Mouse (Mus musculus) activated CD4-positive, CD25-positive, alpha-beta regulatory T cell, adult 4 months (primary cell): ENCODE results near the gene Scaf8. TPM values are rescaled to one million over a fixed set of nuclear protein-coding genes. Genes with fewer than 3 reads are reported as not detected.
"Not testable (repeated sequence)": the region's sequence is repeated elsewhere in the genome, so short reads cannot be mapped to it uniquely, and the experiment has no call there.

Source experiments
- ATAC-seq: one replicate; pipeline ENCODE4 v1.8.0; 2017
- polyA plus RNA-seq, 2 experiments: library from polyadenylated mRNA; unstranded; fragments of 100-300 nt; shearing (Covaris generic); gene quantifications; one replicate each; pipeline ENCODE4 v1.2.1; 2017

Gene Scaf8
- polyA plus RNA-seq, 2 experiments from 2014 or later: 23.7 to 24.2 TPM

- ATAC-seq: peak; percentile 38
These were observed 705 bp downstream of the Scaf8 start for GRCm38 (mm10) chr17:3115380-3115974.

GRCm38 (mm10) chr17:3120949-3121348 is 6.2 kb downstream of the Scaf8 start:
- not testable (repeated sequence) for ATAC-seq

- ATAC-seq: not testable (repeated sequence)
These were observed 8.8 kb downstream of the Scaf8 start for GRCm38 (mm10) chr17:3123581-3123980.

GRCm38 (mm10) chr17:3128716-3129115 is 13.9 kb downstream of the Scaf8 start:
- ATAC-seq: no peak

- peak; percentile 63 for ATAC-seq
These were observed 15.0 kb downstream of the Scaf8 start for GRCm38 (mm10) chr17:3129791-3130190.

GRCm38 (mm10) chr17:3135346-3135745 is 20.6 kb downstream of the Scaf8 start:
- no peak for ATAC-seq

GRCm38 (mm10) chr17:3136127-3136526 is 21.4 kb downstream of the Scaf8 start:
- peak; percentile 65 for ATAC-seq

- ATAC-seq: peak; percentile 67
These were observed 23.6 kb downstream of the Scaf8 start for GRCm38 (mm10) chr17:3138387-3138786.

- no peak for ATAC-seq
These were observed 25.3 kb downstream of the Scaf8 start for GRCm38 (mm10) chr17:3140100-3140499.

- ATAC-seq: no peak
These were observed 34.1 kb downstream of the Scaf8 start for GRCm38 (mm10) chr17:3148853-3149252.

GRCm38 (mm10) chr17:3149541-3149940 is 34.8 kb downstream of the Scaf8 start:
- ATAC-seq: no peak

GRCm38 (mm10) chr17:3150701-3151100 is 35.9 kb downstream of the Scaf8 start:
- not testable (repeated sequence) for ATAC-seq

- ATAC-seq: no peak
These were observed 36.4 kb downstream of the Scaf8 start for GRCm38 (mm10) chr17:3151181-3151580.

GRCm38 (mm10) chr17:3156176-3156575 is 41.4 kb downstream of the Scaf8 start:
- peak; percentile 91 for ATAC-seq

GRCm38 (mm10) chr17:3157016-3157415 is 42.2 kb downstream of the Scaf8 start:
- ATAC-seq: no peak

- ATAC-seq: no peak
These were observed 48.1 kb downstream of the Scaf8 start for GRCm38 (mm10) chr17:3162905-3163304.

- not testable (repeated sequence) for ATAC-seq
These were observed 65.7 kb downstream of the Scaf8 start for GRCm38 (mm10) chr17:3180425-3180945.

GRCm38 (mm10) chr17:3195483-3195882 is 80.7 kb downstream of the Scaf8 start:
- not testable (repeated sequence) for ATAC-seq

- no peak for ATAC-seq
These were observed 85.6 kb downstream of the Scaf8 start for GRCm38 (mm10) chr17:3200328-3200727.

- ATAC-seq: no peak
These were observed 89.1 kb downstream of the Scaf8 start for GRCm38 (mm10) chr17:3203916-3204315.

GRCm38 (mm10) chr17:3204826-3205405 is 90.1 kb downstream of the Scaf8 start:
- ATAC-seq: no peak

GRCm38 (mm10) chr17:3206527-3207398 is 92.0 kb downstream of the Scaf8 start:
- no peak for ATAC-seq

- no peak for ATAC-seq
These were observed 92.9 kb downstream of the Scaf8 start for GRCm38 (mm10) chr17:3207529-3208240.
